Mouse (Mus musculus) T-cell, adult 2 months (primary cell): ENCODE data around the gene Cks2.

Experiments
- DNase-seq: peaks from one replicate; pipeline ENCODE4 v3.0.0; 2022; ENCODE audit warnings: low spot score

Gene Cks2

GRCm38 (mm10) chr13:51679332-51679731 lies 34.3 kb downstream of the Cks2 start:
- DNase-seq, result no peak

DNA sequence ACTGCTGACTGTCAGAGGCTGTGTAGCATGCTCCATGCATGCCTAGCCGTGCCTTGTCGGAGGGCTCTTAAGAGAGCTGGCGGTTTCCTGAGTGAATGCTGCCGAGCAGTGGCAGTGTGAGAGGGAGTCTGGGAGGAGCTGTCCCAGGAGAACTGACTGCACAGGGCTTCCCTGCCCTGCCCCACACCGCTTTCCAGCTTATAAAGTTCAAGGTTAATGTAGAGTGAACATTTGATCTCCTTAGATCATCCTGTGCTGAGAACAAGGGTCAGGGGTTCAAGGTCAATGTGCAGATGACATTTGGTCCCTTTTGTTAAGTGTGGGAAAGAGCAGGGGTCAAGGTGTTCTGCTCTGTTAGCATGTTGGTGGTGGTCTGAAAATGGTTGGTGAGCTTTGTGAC lies 36.0 kb downstream of the Cks2 start:
- DNase-seq, result no peak

- no peak for DNase-seq
Observed at GRCm38 (mm10) chr13:51681634-51682033, 36.6 kb downstream of the Cks2 start.

GRCm38 (mm10) chr13:51685290-51685966 lies 40.4 kb downstream of the Cks2 start:
- no peak for DNase-seq

DNA sequence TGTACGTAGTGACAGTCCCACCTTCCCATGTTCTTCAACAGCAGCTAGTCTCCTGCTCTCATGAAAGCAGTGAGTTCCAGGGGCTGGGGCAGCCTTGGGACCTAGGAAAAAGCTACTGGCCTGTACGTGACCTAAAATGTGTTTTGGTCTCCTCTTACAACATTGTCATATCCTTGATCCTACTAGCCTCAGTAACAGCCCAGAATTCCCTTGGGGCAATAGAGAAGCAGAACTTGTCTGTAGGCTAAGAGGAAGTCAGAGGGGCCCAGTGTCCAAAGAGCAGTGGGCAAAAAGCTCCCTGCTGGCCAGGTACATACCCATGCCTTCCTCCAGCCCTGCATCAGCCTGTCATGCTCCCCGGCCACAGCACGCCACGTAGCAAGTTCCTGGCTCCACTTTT lies 41.9 kb downstream of the Cks2 start:
- no peak for DNase-seq

DNA sequence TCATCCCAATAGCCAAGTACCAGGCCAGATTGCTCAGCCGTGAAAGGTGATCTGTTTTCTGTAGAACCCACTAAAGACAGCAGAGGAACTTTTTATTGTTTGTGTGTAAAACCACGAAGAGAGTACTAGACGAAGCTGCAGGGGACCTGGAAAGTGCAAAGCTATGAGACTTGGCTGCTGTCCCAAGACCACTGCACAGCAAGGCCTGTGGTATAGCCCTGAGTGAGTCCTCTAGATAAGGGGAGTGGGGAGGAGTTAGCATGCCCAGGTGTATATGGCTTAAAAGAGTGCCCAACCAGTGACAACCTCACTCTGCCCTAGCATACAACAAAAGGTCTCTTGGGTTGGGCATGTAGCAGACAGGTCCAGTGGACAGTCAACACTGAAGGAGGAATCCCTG lies 43.7 kb downstream of the Cks2 start:
- DNase-seq, result no peak

- DNase-seq, result no peak
Observed at GRCm38 (mm10) chr13:51696481-51696880, 51.4 kb downstream of the Cks2 start.

- DNase-seq, result no peak
Observed at GRCm38 (mm10) chr13:51697455-51697854, 52.4 kb downstream of the Cks2 start.

DNA sequence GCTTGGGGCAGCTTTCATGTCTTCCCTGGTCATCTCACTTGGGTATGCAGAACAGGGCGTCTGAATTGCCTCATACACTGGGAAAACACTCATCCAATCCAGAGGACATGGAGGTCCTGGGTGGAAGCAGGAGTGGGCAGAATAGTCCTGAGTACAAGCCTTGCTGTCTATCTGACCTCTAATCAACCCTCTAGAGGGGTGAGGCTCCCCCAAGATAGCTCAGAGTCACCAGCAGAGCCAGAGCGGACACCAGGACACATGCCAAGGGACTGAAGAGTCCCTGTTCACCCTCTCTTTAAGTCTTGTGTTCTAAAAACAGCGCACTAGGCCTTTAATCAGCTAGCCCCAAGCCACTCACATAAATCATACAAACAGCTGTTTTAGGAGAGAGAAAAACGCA lies 52.9 kb downstream of the Cks2 start:
- DNase-seq, result no peak

DNA sequence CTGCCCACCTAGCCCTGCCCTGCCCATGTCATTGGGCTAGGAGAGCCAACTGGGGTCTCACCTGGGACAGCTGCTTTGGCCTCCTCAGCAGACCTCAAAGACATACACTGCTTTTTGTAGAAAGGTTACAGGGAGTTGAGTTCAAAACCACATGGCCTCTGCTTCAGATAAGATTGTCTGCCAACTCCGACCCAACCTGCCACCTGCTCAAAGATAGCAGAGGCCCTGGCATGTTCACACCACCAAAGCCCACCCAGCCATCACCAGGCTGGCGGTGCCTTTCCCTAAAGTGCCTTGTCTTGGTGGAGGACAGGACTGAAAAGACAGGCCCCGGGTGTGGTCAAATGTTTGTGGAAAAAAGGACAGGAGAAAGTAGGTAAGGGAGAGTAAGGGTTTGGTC lies 53.3 kb downstream of the Cks2 start:
- no peak for DNase-seq
